Mouse (Mus musculus) myocyte (in vitro differentiated cells): ENCODE data around the gene Cpne5. TPM values are rescaled to one million over a fixed set of nuclear protein-coding genes. Genes with fewer than 3 reads are reported as not detected.

ENCODE experiments used
- H3K27me3 ChIP-seq: one replicate; pipeline ENCODE4 v1.6.1; 2011; ENCODE audit not compliant: control insufficient read depth, insufficient read depth, insufficient read length
- H3K36me3 ChIP-seq: one replicate; pipeline ENCODE4 v1.6.1; 2011; ENCODE audit not compliant: control insufficient read depth, insufficient read depth
- H3K4me2 ChIP-seq: one replicate; pipeline ENCODE4 v1.6.1; 2011; ENCODE audit warnings: low read depth, control low read depth
- H3K4me3 ChIP-seq: one replicate; pipeline ENCODE4 v1.5.1; 2011; ENCODE audit warnings: mild to moderate bottlenecking, control low read depth, moderate library complexity
- H3K79me2 ChIP-seq: one replicate; pipeline ENCODE4 v1.6.1; 2011; ENCODE audit not compliant: control insufficient read depth, insufficient read depth
- H3ac ChIP-seq: one replicate; pipeline ENCODE4 v1.6.1; 2011; ENCODE audit not compliant: control insufficient read depth, insufficient read length
- CEBPB ChIP-seq: IDR thresholded peaks from 2 replicates; pipeline ENCODE4 v1.6.1; 2011; ENCODE audit warnings: mild to moderate bottlenecking, moderate library complexity; ENCODE audit not compliant: poor library complexity, insufficient read depth, severe bottlenecking
- E2F4 ChIP-seq: IDR thresholded peaks from one replicate; pipeline ENCODE4 v1.6.1; 2011; ENCODE audit warnings: mild to moderate bottlenecking, control low read depth, moderate library complexity; ENCODE audit not compliant: insufficient read depth
- MAX ChIP-seq: IDR thresholded peaks from one replicate; pipeline ENCODE4 v1.6.1; 2011; ENCODE audit warnings: low read depth, mild to moderate bottlenecking, control low read depth
- MYOD1 ChIP-seq, 3 experiments: IDR thresholded peaks; one replicate each; pipeline ENCODE4 v1.6.1; 2011; ENCODE audit warnings: control low read depth in 2 of 3, low read depth in 2 of 3, mild to moderate bottlenecking in 2 of 3, moderate library complexity in 1 of 3; ENCODE audit not compliant: insufficient read length in 2 of 3, control insufficient read depth in 1 of 3
- MYOG ChIP-seq, 3 experiments: IDR thresholded peaks; one replicate each; pipeline ENCODE4 v1.6.1; 2011; ENCODE audit warnings: control low read depth in 2 of 3, low read depth in 2 of 3, mild to moderate bottlenecking in 2 of 3; ENCODE audit not compliant: insufficient read length in 2 of 3, control insufficient read depth in 1 of 3, insufficient read depth in 1 of 3
- POLR2A ChIP-seq: IDR thresholded peaks from one replicate; pipeline ENCODE4 v1.6.1; 2011; ENCODE audit warnings: low read depth, mild to moderate bottlenecking, control low read depth, moderate library complexity; ENCODE audit not compliant: insufficient read length
- POLR2AphosphoS2 ChIP-seq: IDR thresholded peaks from one replicate; pipeline ENCODE4 v1.6.1; 2011; ENCODE audit warnings: low read depth, control low read depth; ENCODE audit not compliant: insufficient read length
- REST ChIP-seq: IDR thresholded peaks from one replicate; pipeline ENCODE4 v1.6.1; 2011; ENCODE audit warnings: mild to moderate bottlenecking, control low read depth, moderate library complexity; ENCODE audit not compliant: insufficient read depth, insufficient read length
- SRF ChIP-seq: IDR thresholded peaks from one replicate; pipeline ENCODE4 v1.6.1; 2011; ENCODE audit warnings: low read depth; ENCODE audit not compliant: control insufficient read depth, insufficient read length
- TCF12 ChIP-seq: IDR thresholded peaks from one replicate; pipeline ENCODE4 v1.6.1; 2011; ENCODE audit warnings: mild to moderate bottlenecking, control low read depth; ENCODE audit not compliant: poor library complexity, insufficient read depth, severe bottlenecking
- TCF3 ChIP-seq: IDR thresholded peaks from one replicate; pipeline ENCODE4 v1.6.1; 2011; ENCODE audit warnings: low read depth, control low read depth; ENCODE audit not compliant: insufficient read length
- USF1 ChIP-seq: IDR thresholded peaks from one replicate; pipeline ENCODE4 v1.6.1; 2011; ENCODE audit warnings: low read depth, mild to moderate bottlenecking, control low read depth, moderate library complexity
- polyA plus RNA-seq: library from polyadenylated mRNA; unstranded; fragments of >200 nt; fragmentation: generic; extraction: Trizol; gene quantifications from one replicate; pipeline ENCODE4 v1.2.1, GENCODE M21; 2012; ENCODE audit warnings: missing spikeins

Cpne5 gene
- polyA plus RNA-seq, 1 experiment, result 0.56 TPM

GRCm38 (mm10) chr17:29237267-29237771, 648 bp downstream of the Cpne5 start:
- Histone ChIP-seq H3K27me3 (peaks cover 56% of the 10 kb centered on the region), H3K79me2 (no peaks in the 10 kb centered on the region), H3K36me3 (no peaks in the 10 kb centered on the region), H3K4me3 (no peak overlapping the region), H3K4me2 (no peak overlapping the region), H3ac (no peak overlapping the region)
- TF ChIP-seq SRF, result no peak
- TF ChIP-seq MAX, result no peak
- no peak for TF ChIP-seq MYOG (IDR thresholded peaks at IDR 0.05; ENCODE audit: control insufficient read depth in 1 of 3, insufficient read depth in 1 of 3, insufficient read length in 2 of 3, low read depth in 2 of 3)

GRCm38 (mm10) chr17:29236111-29236510, 1.9 kb downstream of the Cpne5 start:
- H3K27me3 ChIP-seq, result peaks cover 68% of the 10 kb centered on the region
- TF ChIP-seq USF1 (no peak), MYOD1 (IDR thresholded peaks at IDR 0.05; ENCODE audit: control insufficient read depth in 1 of 3, insufficient read length in 2 of 3, low read depth in 2 of 3) (peak in 1 of 3 experiments; percentile 24), CEBPB (no peak), TCF3 (no peak)

DNA sequence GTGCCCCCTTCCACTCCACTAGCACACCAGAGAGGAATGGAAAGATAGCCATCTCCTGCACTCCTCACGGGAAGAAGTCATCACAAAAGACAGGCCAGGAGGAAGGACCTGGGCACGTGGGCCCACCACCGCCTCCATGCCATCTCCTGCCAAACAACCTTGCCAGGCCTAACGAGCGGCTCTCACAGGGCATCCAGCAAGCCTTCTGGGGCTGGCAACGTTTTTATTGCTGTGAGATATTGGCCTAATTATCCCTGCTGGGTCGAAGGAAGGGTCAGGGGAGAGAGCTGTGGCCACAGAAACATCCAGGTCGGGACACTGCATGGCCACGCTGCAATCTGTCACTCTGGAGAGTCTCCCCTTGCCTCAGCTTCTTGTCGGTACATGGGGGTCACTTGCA, 6.9 kb downstream of the Cpne5 start:
- Histone ChIP-seq H3ac (no peak overlapping the region), H3K27me3 (peaks cover 41% of the 10 kb centered on the region), H3K79me2 (no peaks in the 10 kb centered on the region), H3K4me2 (no peak overlapping the region), H3K4me3 (no peak overlapping the region), H3K36me3 (no peaks in the 10 kb centered on the region)
- TF ChIP-seq MAX, result no peak
- TF ChIP-seq REST, result no peak
- TF ChIP-seq USF1, result no peak
- TF ChIP-seq MYOG (IDR thresholded peaks at IDR 0.05; ENCODE audit: control insufficient read depth in 1 of 3, insufficient read depth in 1 of 3, insufficient read length in 2 of 3, low read depth in 2 of 3), result no peak
- no peak for TF ChIP-seq POLR2AphosphoS2
- TF ChIP-seq POLR2A, result no peak
- no peak for TF ChIP-seq MYOD1 (IDR thresholded peaks at IDR 0.05; ENCODE audit: control insufficient read depth in 1 of 3, insufficient read length in 2 of 3, low read depth in 2 of 3)
- no peak for TF ChIP-seq TCF12
- TF ChIP-seq CEBPB, result no peak
- TF ChIP-seq TCF3, result no peak
- no peak for TF ChIP-seq E2F4
- no peak for TF ChIP-seq SRF

More at GRCm38 (mm10) chr17:29236111-29236510, 1.9 kb downstream of the Cpne5 start:
- no peak overlapping the region for H3K4me2 ChIP-seq
- no peak overlapping the region for H3K4me3 ChIP-seq
- no peaks in the 10 kb centered on the region for H3K79me2 ChIP-seq
- H3K36me3 ChIP-seq, result no peaks in the 10 kb centered on the region
- H3ac ChIP-seq, result no peak overlapping the region

DNA sequence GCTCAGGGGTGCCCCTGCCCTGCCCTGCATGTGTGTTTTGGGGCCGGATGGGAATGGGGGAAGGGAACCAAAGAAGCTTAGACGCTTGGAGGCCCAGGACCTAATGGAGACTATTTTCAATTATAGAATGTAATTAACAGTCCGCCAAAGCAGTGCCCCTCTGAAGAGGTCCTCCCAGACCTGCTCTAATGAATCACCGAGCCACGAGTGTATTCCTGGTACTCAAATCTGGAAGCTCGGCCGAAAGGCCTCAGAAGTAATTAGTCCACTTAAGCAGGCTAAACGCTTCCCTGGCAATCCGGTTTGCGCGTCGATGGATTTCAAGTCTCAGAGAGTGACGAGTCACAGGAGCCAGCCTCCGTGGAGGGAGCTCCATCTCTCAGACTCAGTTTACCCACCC, 17.3 kb downstream of the Cpne5 start:
- Histone ChIP-seq H3K36me3 (no peaks in the 10 kb centered on the region), H3K4me2 (no peak overlapping the region), H3ac (no peak overlapping the region), H3K27me3 (peaks cover 73% of the 10 kb centered on the region), H3K4me3 (no peak overlapping the region), H3K79me2 (no peaks in the 10 kb centered on the region)
- TF ChIP-seq MYOG (IDR thresholded peaks at IDR 0.05; ENCODE audit: control insufficient read depth in 1 of 3, insufficient read depth in 1 of 3, insufficient read length in 2 of 3, low read depth in 2 of 3), result no peak
- TF ChIP-seq REST, result no peak
- TF ChIP-seq POLR2A, result no peak
- no peak for TF ChIP-seq USF1
- TF ChIP-seq POLR2AphosphoS2, result no peak
- no peak for TF ChIP-seq MAX
- no peak for TF ChIP-seq TCF12
- TF ChIP-seq SRF, result no peak
- no peak for TF ChIP-seq CEBPB
- TF ChIP-seq MYOD1 (IDR thresholded peaks at IDR 0.05; ENCODE audit: control insufficient read depth in 1 of 3, insufficient read length in 2 of 3, low read depth in 2 of 3), result no peak
- no peak for TF ChIP-seq TCF3
- no peak for TF ChIP-seq E2F4

- H3K36me3 ChIP-seq, result no peaks in the 10 kb centered on the region
- H3K79me2 ChIP-seq, result no peaks in the 10 kb centered on the region
- H3K4me2 ChIP-seq, result no peak overlapping the region
- H3K4me3 ChIP-seq, result no peak overlapping the region
- no peak overlapping the region for H3ac ChIP-seq
- no peak for TF ChIP-seq POLR2A
- no peak for TF ChIP-seq USF1
- peaks cover 79% of the 10 kb centered on the region for H3K27me3 ChIP-seq
Measured at GRCm38 (mm10) chr17:29218017-29218416, 19.9 kb downstream of the Cpne5 start.

DNA sequence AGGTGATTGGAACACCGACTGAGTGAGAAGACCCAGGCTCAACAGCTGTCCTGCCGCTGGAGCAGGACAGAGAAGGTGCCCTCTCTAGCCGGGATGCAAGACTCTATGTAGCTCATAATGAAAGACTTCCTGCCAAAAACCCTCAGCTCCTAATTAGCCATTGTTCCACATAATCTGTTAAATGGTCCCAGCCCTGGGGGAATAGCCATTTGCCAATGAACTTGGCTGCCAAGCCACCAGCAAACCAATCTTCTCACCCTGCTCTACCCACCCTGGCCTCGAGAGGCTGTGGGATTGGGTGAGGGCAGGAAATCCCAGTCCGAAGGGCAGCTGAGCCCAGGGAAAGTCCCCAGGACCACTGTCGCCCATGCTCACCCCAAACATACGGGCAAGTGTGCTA, 21.9 kb downstream of the Cpne5 start:
- TF ChIP-seq TCF3 (no peak), MYOD1 (IDR thresholded peaks at IDR 0.05; ENCODE audit: control insufficient read depth in 1 of 3, insufficient read length in 2 of 3, low read depth in 2 of 3) (no peak), TCF12 (no peak), CEBPB (no peak), MYOG (IDR thresholded peaks at IDR 0.05; ENCODE audit: control insufficient read depth in 1 of 3, insufficient read depth in 1 of 3, insufficient read length in 2 of 3, low read depth in 2 of 3) (no peak), REST (no peak), MAX (no peak), POLR2AphosphoS2 (no peak), SRF (no peak), POLR2A (no peak), E2F4 (no peak), USF1 (no peak)
- H3K79me2 ChIP-seq, result no peaks in the 10 kb centered on the region
- no peak overlapping the region for H3K4me3 ChIP-seq
- peaks cover 75% of the 10 kb centered on the region for H3K27me3 ChIP-seq
- H3ac ChIP-seq, result no peak overlapping the region
- H3K4me2 ChIP-seq, result no peak overlapping the region
- no peaks in the 10 kb centered on the region for H3K36me3 ChIP-seq
